Mouse (Mus musculus) stomach, embryonic 14.5 days (tissue): ENCODE data around the gene Jade2. TPM values are rescaled to one million over a fixed set of nuclear protein-coding genes. Genes with fewer than 3 reads are reported as not detected.

Source experiments
- ATAC-seq: fragments of 200-750 bp; cut with Nextera tagmentation; 2 replicates; pipeline ENCODE4 v1.8.0; 2017; ENCODE audit warnings: low read depth, moderate TSS enrichment; ENCODE audit not compliant: insufficient number of reproducible peaks, insufficient read depth, low FRiP score
- H3K27ac ChIP-seq: fragments of 300-500 bp; sonication (generic); 2 replicates; pipeline ENCODE4 v1.5.1; 2014; ENCODE audit warnings: mild to moderate bottlenecking, low read length, moderate library complexity, mixed read lengths
- H3K27me3 ChIP-seq: fragments of 300-500 bp; sonication (generic); 2 replicates; pipeline ENCODE4 v1.6.1; 2014; ENCODE audit warnings: low read length, control low read depth, mixed read lengths; ENCODE audit not compliant: control insufficient read depth, insufficient read depth
- H3K36me3 ChIP-seq: fragments of 300-500 bp; sonication (generic); 2 replicates; pipeline ENCODE4 v1.6.1; 2014; ENCODE audit warnings: mild to moderate bottlenecking, control low read depth, low read length, moderate library complexity, mixed read lengths; ENCODE audit not compliant: control insufficient read depth, insufficient read depth
- H3K4me1 ChIP-seq: fragments of 300-500 bp; sonication (generic); 2 replicates; pipeline ENCODE4 v1.6.1; 2014; ENCODE audit warnings: low read length, control low read depth, mixed read lengths; ENCODE audit not compliant: control insufficient read depth, insufficient read depth
- H3K4me2 ChIP-seq: fragments of 300-500 bp; sonication (generic); replicated peaks from 2 replicates; pipeline ENCODE4 v1.6.1; 2014; ENCODE audit warnings: low read depth, low read length, control low read depth
- H3K4me3 ChIP-seq: fragments of 300-500 bp; sonication (generic); 2 replicates; pipeline ENCODE4 v1.5.1; 2014; ENCODE audit warnings: low read depth, low read length, control low read depth
- H3K9ac ChIP-seq: fragments of 300-500 bp; sonication (generic); replicated peaks from 2 replicates; pipeline ENCODE4 v1.6.1; 2014; ENCODE audit warnings: low read depth, mild to moderate bottlenecking, control low read depth, low read length, moderate library complexity, mixed read lengths
- H3K9me3 ChIP-seq: fragments of 300-500 bp; sonication (generic); 2 replicates; pipeline ENCODE4 v1.6.1; 2016; ENCODE audit warnings: low read depth, low read length, control low read depth; ENCODE audit not compliant: control insufficient read depth
- WGBS: fragments of 180-500 bp; shearing (Covaris S2); extraction: QIAGEN DNeasy Blood & Tissue Kit; methylation state at CpG from one replicate; pipeline ENCODE4 v1.1.7; 2014; 5-methylcytosine and 5-hydroxymethylcytosine counted together
- polyA plus RNA-seq: library from polyadenylated mRNA; unstranded; fragments of >200 nt; fragmentation: Nextera tagmentation; extraction: Ambion mirVana; gene quantifications from 2 replicates; pipeline ENCODE4 v1.2.1, GENCODE M21; 2014

Gene Jade2
- polyA plus RNA-seq, 1 experiment from 2014 or later: 1.8 TPM

DNA sequence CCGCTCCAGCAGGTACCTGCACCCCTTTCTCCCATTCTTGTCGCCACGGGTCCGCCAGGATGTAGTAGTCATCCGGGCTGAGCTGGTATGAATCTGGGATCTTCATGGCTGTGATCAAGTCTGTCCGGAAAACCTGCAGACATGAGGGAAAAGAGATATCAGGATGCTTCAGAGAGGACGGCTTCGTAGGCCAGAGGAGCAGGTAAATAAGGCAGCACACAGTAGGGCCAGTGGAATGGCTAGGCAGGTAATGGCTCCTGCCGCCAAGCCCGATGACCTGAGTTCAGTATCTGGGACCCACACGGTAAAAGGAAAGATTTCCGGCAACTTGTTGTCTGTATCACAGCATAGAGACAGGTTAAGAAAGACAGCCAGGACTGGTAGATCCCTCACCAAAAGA, 21.9 kb downstream of the Jade2 start:
- Histone ChIP-seq H3K36me3 (peaks cover 3% of the 10 kb centered on the region; the same call in 1 of the 2 replicates), H3K9me3 (no peaks in the 10 kb centered on the region), H3K27me3 (no peaks in the 10 kb centered on the region), H3K9ac (no peak overlapping the region), H3K27ac (no peak overlapping the region), H3K4me1 (no peaks in the 10 kb centered on the region), H3K4me2 (no peak overlapping the region), H3K4me3 (no peak overlapping the region)
- WGBS: 94% methylated on average over 12 of the region's 12 CpGs
- no peak for ATAC-seq

GRCm38 (mm10) chr11:51834067-51834411, 23.4 kb downstream of the Jade2 start:
- no peaks in the 10 kb centered on the region for H3K9me3 ChIP-seq

DNA sequence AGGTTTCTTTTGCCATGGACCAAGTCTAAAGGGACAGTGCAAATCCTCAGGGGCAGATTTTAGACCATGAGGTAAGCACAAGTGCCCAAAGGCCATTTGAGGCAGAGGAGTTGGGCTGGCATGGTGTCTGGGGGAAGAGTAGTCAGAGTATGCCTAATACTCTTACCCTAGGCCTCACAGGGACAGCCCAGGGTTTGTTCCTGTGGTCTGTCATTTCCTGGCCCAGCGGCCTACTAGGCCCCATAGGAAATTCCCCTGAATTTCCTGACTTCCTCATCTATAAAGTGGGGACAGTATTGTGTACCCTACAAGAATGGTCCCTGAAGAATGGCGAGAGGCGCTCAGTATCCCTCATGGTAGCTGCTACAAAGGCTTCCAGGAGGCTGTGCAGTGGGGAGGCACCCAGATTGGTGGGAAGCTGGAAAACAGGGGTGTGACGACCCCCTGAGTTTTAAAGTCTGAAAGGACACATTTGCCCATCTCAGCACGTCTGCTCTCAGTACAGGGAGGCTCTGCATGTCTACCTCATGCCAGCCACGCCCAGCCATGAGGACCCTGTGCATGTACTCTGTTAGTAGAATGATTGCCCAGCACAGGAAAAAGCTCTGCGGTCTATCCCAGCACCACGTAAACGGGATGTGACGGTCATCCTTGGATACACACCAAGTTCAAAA, 23.9 kb downstream of the Jade2 start:
- no peak overlapping the region for H3K4me3 ChIP-seq
- WGBS: 90% methylated on average over 10 of the region's 10 CpGs
- H3K4me1 ChIP-seq: no peaks in the 10 kb centered on the region
- H3K27ac ChIP-seq: no peak overlapping the region
- peaks cover 3% of the 10 kb centered on the region; the same call in 1 of the 2 replicates for H3K36me3 ChIP-seq
- no peak overlapping the region for H3K4me2 ChIP-seq
- ATAC-seq: no peak
- no peaks in the 10 kb centered on the region for H3K9me3 ChIP-seq
- H3K9ac ChIP-seq: no peak overlapping the region
- H3K27me3 ChIP-seq: no peaks in the 10 kb centered on the region

More at GRCm38 (mm10) chr11:51834067-51834411, 23.4 kb downstream of the Jade2 start:
- Histone ChIP-seq H3K36me3 (peaks cover 3% of the 10 kb centered on the region; the same call in 1 of the 2 replicates), H3K4me2 (no peak overlapping the region), H3K27me3 (no peaks in the 10 kb centered on the region), H3K4me3 (no peak overlapping the region), H3K27ac (no peak overlapping the region), H3K9ac (no peak overlapping the region), H3K4me1 (no peaks in the 10 kb centered on the region)
- ATAC-seq: no peak
- 94% methylated on average over 8 of the region's 8 CpGs for WGBS

DNA sequence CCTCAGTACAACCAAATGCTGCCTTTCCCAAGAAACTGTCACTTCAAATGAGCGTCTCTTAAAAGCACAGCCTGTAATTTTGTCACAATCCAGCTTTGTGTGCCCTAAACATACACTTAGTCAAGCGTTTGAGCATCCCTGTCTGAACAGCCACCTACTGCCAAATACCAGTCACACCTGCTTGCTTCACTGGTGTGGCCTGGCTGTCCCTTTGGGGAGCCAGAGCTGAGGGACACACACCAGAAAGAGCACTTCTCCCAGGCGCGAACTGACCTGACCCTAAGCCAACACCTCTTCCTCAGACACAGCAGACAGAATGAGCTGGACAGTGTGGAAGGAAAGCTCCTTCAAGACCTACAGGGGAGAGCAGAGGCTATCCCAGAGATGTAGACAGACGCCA, 24.5 kb downstream of the Jade2 start:
- Histone ChIP-seq H3K4me3 (no peak overlapping the region), H3K36me3 (peaks cover 7% of the 10 kb centered on the region; the same call in 1 of the 2 replicates), H3K27ac (no peak overlapping the region), H3K4me1 (no peaks in the 10 kb centered on the region), H3K9ac (no peak overlapping the region), H3K27me3 (no peaks in the 10 kb centered on the region), H3K4me2 (no peak overlapping the region), H3K9me3 (no peaks in the 10 kb centered on the region)
- WGBS: 78% methylated on average over 5 of the region's 5 CpGs
- no peak for ATAC-seq

DNA sequence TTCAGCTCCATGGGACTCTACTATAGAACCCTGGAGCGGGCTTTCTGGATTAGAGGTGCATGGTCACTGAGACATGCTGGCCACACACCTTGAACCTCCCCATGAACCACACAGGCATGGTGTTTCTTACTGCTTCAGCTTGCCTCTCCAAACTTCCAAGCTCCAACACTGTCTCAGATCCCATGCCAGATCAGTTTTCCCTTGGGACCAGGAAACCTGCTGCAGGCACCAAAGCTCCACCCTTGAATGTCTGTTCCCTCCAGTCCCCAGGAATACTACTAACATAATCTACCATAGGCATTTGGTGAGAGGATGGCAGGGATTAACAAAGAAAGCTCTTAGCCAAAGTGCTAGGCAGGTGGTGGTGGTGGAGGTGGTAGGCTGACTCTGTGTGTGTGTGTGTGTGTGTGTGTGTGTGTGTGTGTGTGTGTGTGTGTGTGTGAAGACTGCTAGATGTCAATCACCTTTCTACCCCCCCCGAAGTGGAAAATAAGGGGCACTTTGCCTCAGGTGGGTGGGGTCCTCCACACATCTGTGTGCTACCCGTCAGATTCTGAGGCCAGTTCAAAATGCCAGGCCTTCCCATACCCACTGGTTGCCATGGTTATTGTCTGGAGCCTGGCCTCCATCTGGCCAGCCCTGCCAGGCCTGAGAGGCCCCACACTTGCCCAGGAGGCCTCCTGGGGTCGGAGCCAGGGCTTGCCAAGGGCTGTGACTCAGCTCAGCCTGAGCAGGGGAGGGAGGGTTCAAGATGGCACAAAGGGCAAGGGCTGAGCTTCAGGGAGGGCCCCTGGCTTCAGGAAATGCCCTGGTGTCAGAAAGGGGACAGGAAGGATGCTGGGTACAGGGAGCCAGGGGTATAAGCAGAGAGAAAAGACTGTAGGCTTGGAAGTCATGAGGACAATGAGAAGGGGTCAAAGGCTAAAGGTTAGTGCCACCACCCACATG, 25.2 kb downstream of the Jade2 start:
- no peak overlapping the region for H3K27ac ChIP-seq
- peaks cover 10% of the 10 kb centered on the region; the same call in 1 of the 2 replicates for H3K36me3 ChIP-seq
- 74% methylated on average over 4 of the region's 4 CpGs for WGBS
- no peak overlapping the region for H3K4me2 ChIP-seq
- no peak overlapping the region for H3K9ac ChIP-seq
- no peaks in the 10 kb centered on the region for H3K9me3 ChIP-seq
- no peak for ATAC-seq
- H3K27me3 ChIP-seq: no peaks in the 10 kb centered on the region
- H3K4me3 ChIP-seq: no peak overlapping the region
- H3K4me1 ChIP-seq: no peaks in the 10 kb centered on the region

DNA sequence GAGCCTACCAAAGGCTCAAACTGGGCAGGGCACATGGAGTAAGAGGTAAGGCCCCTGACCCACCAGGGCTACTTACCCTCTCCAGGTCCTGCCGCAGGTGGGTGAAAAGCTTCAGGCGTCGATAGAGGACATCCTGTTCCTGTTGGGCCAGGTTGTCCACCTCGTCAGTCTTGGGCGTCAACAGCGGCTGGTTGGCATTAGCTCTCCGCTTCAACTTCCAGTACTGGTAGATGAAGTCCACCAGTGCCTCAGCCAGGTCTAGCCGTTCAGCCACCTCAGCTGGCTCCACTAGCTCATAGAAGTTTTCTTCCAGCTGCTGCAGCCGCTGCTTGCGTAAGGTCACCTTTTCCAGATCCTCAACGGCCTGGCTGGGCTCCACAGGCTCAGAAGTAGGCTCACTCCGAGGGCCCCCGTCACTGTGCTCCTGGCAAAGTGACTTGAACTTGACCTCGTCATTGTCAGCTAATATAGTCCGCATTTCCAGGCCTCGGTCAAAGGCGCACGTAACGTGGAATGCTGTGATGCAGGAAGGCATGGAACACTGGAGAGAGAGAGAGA, 32.5 kb downstream of the Jade2 start:
- H3K4me3 ChIP-seq: no peak overlapping the region
- no peak overlapping the region for H3K9ac ChIP-seq
- ATAC-seq: no peak
- H3K27ac ChIP-seq: no peak overlapping the region
- 89% methylated on average over 19 of the region's 19 CpGs for WGBS
- no peaks in the 10 kb centered on the region for H3K27me3 ChIP-seq
- H3K9me3 ChIP-seq: no peaks in the 10 kb centered on the region
- H3K36me3 ChIP-seq: peaks cover 29% of the 10 kb centered on the region
- no peaks in the 10 kb centered on the region for H3K4me1 ChIP-seq
- no peak overlapping the region for H3K4me2 ChIP-seq

GRCm38 (mm10) chr11:51823963-51824753, 33.3 kb downstream of the Jade2 start:
- Histone ChIP-seq H3K27me3 (no peaks in the 10 kb centered on the region), H3K4me3 (no peak overlapping the region), H3K36me3 (peaks cover 29% of the 10 kb centered on the region), H3K9me3 (no peaks in the 10 kb centered on the region), H3K4me1 (no peaks in the 10 kb centered on the region), H3K27ac (no peak overlapping the region), H3K4me2 (no peak overlapping the region), H3K9ac (no peak overlapping the region)
- 92% methylated on average over 3 of the region's 3 CpGs for WGBS
- no peak for ATAC-seq

DNA sequence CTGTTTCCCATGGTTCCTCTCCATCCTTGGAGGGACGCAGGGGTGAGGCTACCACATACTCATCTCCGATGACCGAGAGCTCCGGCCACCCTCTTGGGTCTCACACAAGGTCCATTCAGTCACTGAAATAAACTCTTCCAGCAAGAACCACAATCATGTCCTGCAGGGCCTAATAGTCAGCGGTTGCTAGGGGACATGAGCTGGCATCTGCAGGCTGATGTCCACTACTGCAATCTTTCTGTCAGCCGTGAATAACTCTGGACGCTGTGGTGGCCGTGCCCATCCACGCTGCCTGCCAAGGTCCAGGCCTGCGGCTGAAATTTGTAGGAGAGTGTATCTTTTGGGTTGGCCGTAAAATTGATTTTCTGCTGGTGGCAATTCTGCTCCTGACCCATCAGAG, 34.2 kb downstream of the Jade2 start:
- no peak overlapping the region for H3K4me2 ChIP-seq
- no peaks in the 10 kb centered on the region for H3K9me3 ChIP-seq
- ATAC-seq: no peak
- H3K27me3 ChIP-seq: no peaks in the 10 kb centered on the region
- H3K4me3 ChIP-seq: no peak overlapping the region
- H3K27ac ChIP-seq: no peak overlapping the region
- peaks cover 30% of the 10 kb centered on the region for H3K36me3 ChIP-seq
- 81% methylated on average over 11 of the region's 11 CpGs for WGBS
- no peaks in the 10 kb centered on the region for H3K4me1 ChIP-seq
- H3K9ac ChIP-seq: no peak overlapping the region
